Mouse (Mus musculus) forebrain, embryonic 10.5 days (tissue): Measurements from ENCODE around the gene Tmem47. TPM values are rescaled to one million over a fixed set of nuclear protein-coding genes. Genes with fewer than 3 reads are reported as not detected.

Experiments used
- DNase-seq: peaks from one replicate; pipeline ENCODE4 v3.0.0-alpha.2; 2017; ENCODE audit warnings: low spot score; ENCODE audit errors: extremely low spot score
- H3K27ac ChIP-seq: fragments of 300-500 bp; sonication (generic); 2 replicates; pipeline ENCODE4 v1.5.1; 2016; ENCODE audit warnings: mild to moderate bottlenecking
- H3K27me3 ChIP-seq: fragments of 300-500 bp; sonication (generic); 2 replicates; pipeline ENCODE4 v1.6.1; 2016; ENCODE audit warnings: mild to moderate bottlenecking; ENCODE audit not compliant: poor library complexity, severe bottlenecking
- H3K36me3 ChIP-seq: fragments of 300-500 bp; sonication (generic); replicated peaks from 2 replicates; pipeline ENCODE4 v1.6.1; 2016; ENCODE audit warnings: mild to moderate bottlenecking, moderate library complexity
- H3K4me1 ChIP-seq: fragments of 300-500 bp; sonication (generic); 2 replicates; pipeline ENCODE4 v1.6.1; 2016
- H3K4me3 ChIP-seq: fragments of 300-500 bp; sonication (generic); 2 replicates; pipeline ENCODE4 v1.5.1; 2016; ENCODE audit warnings: mild to moderate bottlenecking, moderate library complexity
- H3K9me3 ChIP-seq: fragments of 300-500 bp; sonication (generic); 2 replicates; pipeline ENCODE4 v1.6.1; 2016; ENCODE audit warnings: mild to moderate bottlenecking, moderate library complexity
- WGBS: fragments of 180-500 bp; shearing (Covaris S2); methylation state at CpG from one replicate; pipeline ENCODE4 v1.1.7; 2016; 5-methylcytosine and 5-hydroxymethylcytosine counted together
- polyA plus RNA-seq: library from polyadenylated mRNA; unstranded; fragments of >200 nt; fragmentation: Nextera tagmentation; extraction: Ambion mirVana; gene quantifications from 2 replicates; pipeline ENCODE4 v1.2.1, GENCODE M21; 2016

The Tmem47 gene
- polyA plus RNA-seq, result 42.3 and 51.4 TPM in 2 replicates

GRCm38 (mm10) chrX:81070210-81070803 lies at the start of gene Tmem47:
Gene Tmem47, plus strand, starts transcription at chrX:81070698.
- Histone ChIP-seq H3K27ac (peak within 1 kb of the TSS; percentile 91), H3K4me1 (peaks cover 11% of the 10 kb centered on the region; the same call in 1 of the 2 replicates), H3K9me3 (no peaks in the 10 kb centered on the region), H3K36me3 (no peaks in the 10 kb centered on the region), H3K27me3 (no peaks in the 10 kb centered on the region), H3K4me3 (peak within 1 kb of the TSS; percentile 67)
- 11% methylated on average over 32 of the region's 39 CpGs for WGBS
- peak; percentile 77 for DNase-seq

GRCm38 (mm10) chrX:81070804-81071461 lies 435 bp downstream of the Tmem47 start:
- WGBS, result 13% methylated on average over 45 of the region's 45 CpGs

GRCm38 (mm10) chrX:81071746-81072640 lies 1.5 kb downstream of the Tmem47 start:
- Histone ChIP-seq H3K9me3 (no peaks in the 10 kb centered on the region), H3K27ac (peak overlapping the region; percentile 91), H3K36me3 (no peaks in the 10 kb centered on the region), H3K4me1 (peaks cover 11% of the 10 kb centered on the region; the same call in 1 of the 2 replicates), H3K27me3 (no peaks in the 10 kb centered on the region), H3K4me3 (peak overlapping the region; percentile 67)
- WGBS, result 14% methylated on average over 14 of the region's 14 CpGs
- DNase-seq, result peak; percentile 23

More at GRCm38 (mm10) chrX:81070804-81071461, 435 bp downstream of the Tmem47 start:
- peak overlapping the region; percentile 91 for H3K27ac ChIP-seq
- peak; percentile 42 for DNase-seq
- peak overlapping the region; percentile 67 for H3K4me3 ChIP-seq
- H3K9me3 ChIP-seq, result no peaks in the 10 kb centered on the region
- H3K36me3 ChIP-seq, result no peaks in the 10 kb centered on the region
- H3K27me3 ChIP-seq, result no peaks in the 10 kb centered on the region
- peaks cover 11% of the 10 kb centered on the region; the same call in 1 of the 2 replicates for H3K4me1 ChIP-seq

GRCm38 (mm10) chrX:81072651-81073050 lies 2.2 kb downstream of the Tmem47 start:
- Histone ChIP-seq H3K4me1 (peaks cover 11% of the 10 kb centered on the region; the same call in 1 of the 2 replicates), H3K27me3 (no peaks in the 10 kb centered on the region), H3K27ac (peak overlapping the region; percentile 91), H3K36me3 (no peaks in the 10 kb centered on the region), H3K4me3 (peak overlapping the region; percentile 67), H3K9me3 (no peaks in the 10 kb centered on the region)
- 4% methylated on average over 2 of the region's 2 CpGs for WGBS
- no peak for DNase-seq

- Histone ChIP-seq H3K9me3 (no peaks in the 10 kb centered on the region), H3K4me1 (peaks cover 11% of the 10 kb centered on the region; the same call in 1 of the 2 replicates), H3K36me3 (no peaks in the 10 kb centered on the region), H3K27ac (peak overlapping the region; percentile 91; the same call in 1 of the 2 replicates), H3K27me3 (no peaks in the 10 kb centered on the region), H3K4me3 (peak overlapping the region; percentile 67)
- DNase-seq, result no peak
- WGBS, result 27% methylated on average over 4 of the region's 4 CpGs
Observed at GRCm38 (mm10) chrX:81073834-81074233, 3.3 kb downstream of the Tmem47 start.

- Histone ChIP-seq H3K4me3 (no peak overlapping the region), H3K27ac (no peak overlapping the region), H3K27me3 (no peaks in the 10 kb centered on the region), H3K36me3 (no peaks in the 10 kb centered on the region), H3K4me1 (peaks cover 11% of the 10 kb centered on the region; the same call in 1 of the 2 replicates), H3K9me3 (no peaks in the 10 kb centered on the region)
- no peak for DNase-seq
Observed at GRCm38 (mm10) chrX:81078522-81078921, 8.0 kb downstream of the Tmem47 start.

- DNase-seq, result no peak
- Histone ChIP-seq H3K9me3 (no peaks in the 10 kb centered on the region), H3K36me3 (no peaks in the 10 kb centered on the region), H3K27ac (no peak overlapping the region), H3K4me3 (no peak overlapping the region), H3K4me1 (no peaks in the 10 kb centered on the region), H3K27me3 (no peaks in the 10 kb centered on the region)
- 89% methylated on average over 2 of the region's 2 CpGs for WGBS
Observed at GRCm38 (mm10) chrX:81080996-81081395, 10.5 kb downstream of the Tmem47 start.

GRCm38 (mm10) chrX:81085025-81085752 lies 14.7 kb downstream of the Tmem47 start:
- no peak for DNase-seq
- WGBS, result 67% methylated on average over 2 of the region's 2 CpGs
- no peak overlapping the region for H3K27ac ChIP-seq

GRCm38 (mm10) chrX:81147416-81147815 lies 76.9 kb downstream of the Tmem47 start:
- 70% methylated on average over 1 of the region's 1 CpGs for WGBS
- H3K4me1 ChIP-seq, result no peaks in the 10 kb centered on the region
- H3K27ac ChIP-seq, result no peak overlapping the region
- no peak overlapping the region for H3K4me3 ChIP-seq
- H3K36me3 ChIP-seq, result no peaks in the 10 kb centered on the region
- H3K9me3 ChIP-seq, result no peaks in the 10 kb centered on the region
- no peak for DNase-seq
- no peaks in the 10 kb centered on the region for H3K27me3 ChIP-seq

More at GRCm38 (mm10) chrX:81085025-81085752, 14.7 kb downstream of the Tmem47 start:
- H3K9me3 ChIP-seq, result no peaks in the 10 kb centered on the region
- H3K4me1 ChIP-seq, result no peaks in the 10 kb centered on the region
- no peak overlapping the region for H3K4me3 ChIP-seq
- no peaks in the 10 kb centered on the region for H3K27me3 ChIP-seq
- H3K36me3 ChIP-seq, result peaks cover 5% of the 10 kb centered on the region
